Mouse (Mus musculus): ENCODE results near the gene C1s2. TPM values are rescaled to one million over a fixed set of nuclear protein-coding genes. Genes with fewer than 3 reads are reported as not detected.

The C1s2 gene
- polyA plus RNA-seq, 1 experiment from 2014 or later: 0.20 TPM

- no peak overlapping the region for H3K9ac ChIP-seq (replicated peaks)
- WGBS: 96% methylated on average over 10 of the region's 10 CpGs
- H3K27ac ChIP-seq (replicated peaks): no peak overlapping the region
- no peak overlapping the region for H3K4me3 ChIP-seq (replicated peaks)
- no peak for ATAC-seq (ENCODE audit: low FRiP score)
- peaks cover 18% of the 10 kb centered on the region for H3K4me1 ChIP-seq
- no peaks in the 10 kb centered on the region for H3K9me3 ChIP-seq (replicated peaks)
- no peak overlapping the region for H3K4me2 ChIP-seq
- no peaks in the 10 kb centered on the region for H3K36me3 ChIP-seq
- H3K27me3 ChIP-seq (replicated peaks): no peaks in the 10 kb centered on the region
Observed at GRCm38 (mm10) chr6:124665011-124665410, 29.1 kb upstream of the C1s2 start.

- H3K4me3 ChIP-seq (replicated peaks): no peak overlapping the region
- no peaks in the 10 kb centered on the region for H3K9me3 ChIP-seq (replicated peaks)
- H3K27ac ChIP-seq (replicated peaks): no peak overlapping the region
- no peak for ATAC-seq (ENCODE audit: low FRiP score)
- H3K36me3 ChIP-seq: no peaks in the 10 kb centered on the region
- H3K4me2 ChIP-seq: peak overlapping the region; percentile 82
- H3K27me3 ChIP-seq (replicated peaks): no peaks in the 10 kb centered on the region
- H3K4me1 ChIP-seq: peaks cover 18% of the 10 kb centered on the region
- no peak overlapping the region for H3K9ac ChIP-seq (replicated peaks)
- 90% methylated on average over 7 of the region's 7 CpGs for WGBS
Observed at GRCm38 (mm10) chr6:124664256-124664655, 28.4 kb upstream of the C1s2 start.

DNA sequence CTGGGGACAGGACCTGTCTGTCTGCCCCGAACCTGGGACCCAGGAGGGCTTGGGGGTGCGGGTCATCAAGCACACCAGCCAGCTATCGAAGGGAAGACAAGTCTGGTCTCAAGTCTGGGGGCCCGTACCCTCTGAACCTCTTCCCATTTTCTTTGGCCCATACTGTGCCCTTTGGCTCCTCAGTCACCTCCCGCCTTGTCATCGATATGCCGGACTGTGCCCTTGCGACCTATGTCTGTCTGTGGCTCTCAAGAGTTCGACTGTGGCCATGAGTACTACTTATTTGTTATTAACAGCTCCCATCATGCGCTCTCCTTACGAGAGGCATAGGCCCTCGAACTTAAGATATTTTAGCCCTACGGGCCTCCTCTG, 27.5 kb upstream of the C1s2 start:
- H3K4me2 ChIP-seq: peak overlapping the region; percentile 82
- H3K4me1 ChIP-seq: peaks cover 18% of the 10 kb centered on the region
- H3K27me3 ChIP-seq (replicated peaks): no peaks in the 10 kb centered on the region
- ATAC-seq (ENCODE audit: low FRiP score): no peak
- H3K36me3 ChIP-seq: no peaks in the 10 kb centered on the region
- H3K9me3 ChIP-seq (replicated peaks): no peaks in the 10 kb centered on the region
- WGBS: 21% methylated on average over 13 of the region's 13 CpGs
- H3K27ac ChIP-seq (replicated peaks): peak overlapping the region; percentile 80
- H3K4me3 ChIP-seq (replicated peaks): peak overlapping the region; percentile 82
- peak overlapping the region; percentile 67 for H3K9ac ChIP-seq (replicated peaks)

DNA sequence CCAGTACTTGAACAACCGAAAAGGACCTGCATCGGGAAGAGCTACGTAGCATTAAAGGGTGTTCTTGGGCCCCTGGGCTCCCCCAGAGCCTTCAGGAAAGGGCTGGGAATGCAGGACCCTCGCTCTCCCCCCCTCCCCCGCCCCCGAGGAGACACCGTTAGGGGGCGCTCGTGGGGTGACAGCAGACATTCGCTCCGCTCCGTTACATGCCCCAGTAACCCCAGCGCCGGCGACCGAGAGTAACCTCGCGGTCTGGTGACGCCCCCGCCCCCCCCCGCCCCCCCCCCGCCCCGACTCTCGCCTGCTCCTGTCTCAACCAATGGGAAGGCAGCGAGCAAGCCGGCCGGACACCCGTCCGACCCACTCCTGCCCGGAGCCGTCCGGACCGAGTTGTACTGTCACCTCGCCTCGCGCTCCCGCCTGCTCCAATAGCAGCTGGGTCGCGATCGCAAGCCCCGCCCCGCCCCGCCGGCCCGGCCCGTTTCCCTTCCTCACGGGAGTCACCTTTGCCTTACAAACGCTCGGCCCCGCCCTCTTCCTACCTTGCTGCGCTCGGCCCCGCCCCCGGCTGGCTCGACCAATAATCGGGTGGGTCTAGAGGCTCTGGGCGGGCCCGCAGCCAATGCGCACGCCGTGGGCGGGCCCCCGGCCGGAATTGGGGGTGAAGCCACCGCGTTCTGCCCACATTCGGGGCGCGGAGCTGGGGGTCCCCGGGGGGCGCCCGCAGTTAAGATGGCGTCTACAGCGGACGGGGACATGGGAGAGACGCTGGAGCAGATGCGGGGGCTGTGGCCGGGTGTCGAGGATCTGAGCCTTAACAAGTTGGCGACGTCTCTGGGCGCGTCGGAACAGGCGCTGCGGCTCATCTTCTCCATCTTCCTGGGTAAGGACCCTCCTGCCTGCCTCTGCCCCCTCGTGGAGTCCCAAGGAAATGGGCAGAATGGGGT, 26.9 kb upstream of the C1s2 start, which contains the start of gene Lpcat3:
Gene Lpcat3, plus strand, starts transcription at position 551 of the 947 bp plus-strand sequence.
- Histone ChIP-seq H3K4me2 (peak within 1 kb of the TSS; percentile 82), H3K9me3 (replicated peaks) (no peaks in the 10 kb centered on the region), H3K27me3 (replicated peaks) (no peaks in the 10 kb centered on the region), H3K27ac (replicated peaks) (peak within 1 kb of the TSS; percentile 80), H3K9ac (replicated peaks) (peak within 1 kb of the TSS; percentile 67), H3K4me3 (replicated peaks) (peak within 1 kb of the TSS; percentile 82), H3K36me3 (no peaks in the 10 kb centered on the region), H3K4me1 (peaks cover 18% of the 10 kb centered on the region)
- ATAC-seq (ENCODE audit: low FRiP score): peak; percentile 98
- under 1% methylated on average over 60 of the region's 87 CpGs for WGBS

- no peaks in the 10 kb centered on the region for H3K27me3 ChIP-seq (replicated peaks)
- ATAC-seq (ENCODE audit: low FRiP score): no peak
- no peaks in the 10 kb centered on the region for H3K36me3 ChIP-seq
- no peaks in the 10 kb centered on the region for H3K9me3 ChIP-seq (replicated peaks)
- H3K9ac ChIP-seq (replicated peaks): peak overlapping the region; percentile 67
- peak overlapping the region; percentile 80 for H3K27ac ChIP-seq (replicated peaks)
- H3K4me3 ChIP-seq (replicated peaks): peak overlapping the region; percentile 82
- H3K4me1 ChIP-seq: peaks cover 18% of the 10 kb centered on the region
- H3K4me2 ChIP-seq: peak overlapping the region; percentile 82
- WGBS: 26% methylated on average over 6 of the region's 6 CpGs
Observed at GRCm38 (mm10) chr6:124661995-124662394, 26.1 kb upstream of the C1s2 start.

- Histone ChIP-seq H3K4me3 (replicated peaks) (no peak overlapping the region), H3K36me3 (no peaks in the 10 kb centered on the region), H3K4me2 (no peak overlapping the region), H3K9me3 (replicated peaks) (no peaks in the 10 kb centered on the region), H3K27me3 (replicated peaks) (no peaks in the 10 kb centered on the region), H3K27ac (replicated peaks) (no peak overlapping the region), H3K4me1 (peaks cover 18% of the 10 kb centered on the region), H3K9ac (replicated peaks) (no peak overlapping the region)
- 92% methylated on average over 4 of the region's 4 CpGs for WGBS
- ATAC-seq (ENCODE audit: low FRiP score): no peak
Observed at GRCm38 (mm10) chr6:124661156-124661806, 25.4 kb upstream of the C1s2 start.

GRCm38 (mm10) chr6:124658067-124658466, 22.2 kb upstream of the C1s2 start:
- Histone ChIP-seq H3K27ac (replicated peaks) (no peak overlapping the region), H3K4me2 (no peak overlapping the region), H3K36me3 (no peaks in the 10 kb centered on the region), H3K4me3 (replicated peaks) (no peak overlapping the region), H3K27me3 (replicated peaks) (no peaks in the 10 kb centered on the region), H3K9ac (replicated peaks) (no peak overlapping the region), H3K9me3 (replicated peaks) (no peaks in the 10 kb centered on the region), H3K4me1 (peaks cover 7% of the 10 kb centered on the region)
- WGBS: no CpG with 5 or more reads among the region's 2 CpGs
- ATAC-seq (ENCODE audit: low FRiP score): no peak

DNA sequence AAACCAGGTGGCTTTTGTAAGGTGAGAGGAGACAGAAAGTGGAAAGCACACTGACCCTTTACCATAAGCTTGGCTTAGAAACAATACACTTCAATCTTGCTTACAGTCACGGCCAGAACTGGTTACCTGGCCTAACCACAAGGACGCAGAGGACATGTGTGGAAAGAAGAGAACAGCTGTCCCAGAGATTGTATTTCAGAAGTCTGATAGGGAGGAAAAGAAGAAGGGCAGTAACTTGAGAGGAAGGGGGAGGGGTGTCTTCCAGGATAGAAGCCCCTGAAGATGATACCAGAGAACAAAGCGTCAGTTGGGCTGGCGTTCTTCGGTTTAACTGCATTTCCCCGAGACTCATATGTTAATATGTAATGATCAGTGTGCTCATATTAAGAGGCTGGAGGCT, 20.0 kb upstream of the C1s2 start:
- H3K9ac ChIP-seq (replicated peaks): no peak overlapping the region
- no peak overlapping the region for H3K27ac ChIP-seq (replicated peaks)
- ATAC-seq (ENCODE audit: low FRiP score): no peak
- no peaks in the 10 kb centered on the region for H3K4me1 ChIP-seq
- no peak overlapping the region for H3K4me3 ChIP-seq (replicated peaks)
- WGBS: 78% methylated on average over 6 of the region's 6 CpGs
- no peaks in the 10 kb centered on the region for H3K27me3 ChIP-seq (replicated peaks)
- no peak overlapping the region for H3K4me2 ChIP-seq
- H3K36me3 ChIP-seq: no peaks in the 10 kb centered on the region
- H3K9me3 ChIP-seq (replicated peaks): no peaks in the 10 kb centered on the region

DNA sequence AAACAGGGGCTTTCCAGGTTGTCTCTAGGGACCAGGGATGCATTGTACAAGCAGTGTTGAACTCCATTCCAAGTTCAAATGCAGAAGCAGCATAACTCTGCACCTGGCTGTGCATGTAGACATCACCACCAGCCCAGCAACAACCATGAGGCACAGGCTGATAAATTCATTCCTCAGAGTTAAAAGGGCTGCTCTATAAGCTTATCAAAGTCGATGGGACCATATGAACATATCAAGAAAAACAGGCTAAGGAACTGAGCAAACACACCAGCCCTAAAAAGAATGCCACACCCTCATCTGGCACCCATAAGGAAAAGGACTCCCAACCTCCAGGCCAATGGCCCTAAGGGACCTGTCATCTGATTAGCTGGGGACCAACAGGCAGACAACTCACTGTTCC, 10.5 kb upstream of the C1s2 start:
- WGBS: 79% methylated on average over 1 of the region's 1 CpGs
- Histone ChIP-seq H3K36me3 (no peaks in the 10 kb centered on the region), H3K9me3 (replicated peaks) (no peaks in the 10 kb centered on the region), H3K27ac (replicated peaks) (no peak overlapping the region), H3K4me1 (no peaks in the 10 kb centered on the region), H3K27me3 (replicated peaks) (no peaks in the 10 kb centered on the region), H3K9ac (replicated peaks) (no peak overlapping the region), H3K4me2 (no peak overlapping the region), H3K4me3 (replicated peaks) (no peak overlapping the region)
- ATAC-seq (ENCODE audit: low FRiP score): no peak

DNA sequence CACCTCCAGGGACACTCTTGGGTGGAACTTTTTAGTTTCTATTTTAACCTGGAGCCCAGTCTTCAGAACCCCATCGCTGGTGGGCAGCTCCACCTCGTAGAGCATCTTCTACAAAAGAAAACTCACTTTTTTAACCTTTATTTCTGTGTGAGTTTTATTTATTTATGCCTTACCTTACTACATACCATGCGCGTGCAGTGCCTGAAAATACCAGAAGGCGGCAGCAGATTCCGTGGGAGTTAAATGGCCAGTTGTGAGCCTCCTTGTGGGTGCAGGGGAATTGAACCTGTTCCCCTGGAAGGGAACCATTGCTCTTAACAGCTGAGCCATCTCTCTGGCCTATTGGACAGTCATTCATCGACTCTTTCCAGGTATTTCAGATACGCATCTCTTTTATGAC, 5.1 kb upstream of the C1s2 start:
- Histone ChIP-seq H3K4me1 (no peaks in the 10 kb centered on the region), H3K27me3 (replicated peaks) (no peaks in the 10 kb centered on the region), H3K27ac (replicated peaks) (no peak overlapping the region), H3K4me2 (no peak overlapping the region), H3K9ac (replicated peaks) (no peak overlapping the region), H3K4me3 (replicated peaks) (no peak overlapping the region), H3K36me3 (no peaks in the 10 kb centered on the region), H3K9me3 (replicated peaks) (no peaks in the 10 kb centered on the region)
- 47% methylated on average over 8 of the region's 8 CpGs for WGBS
- no peak for ATAC-seq (ENCODE audit: low FRiP score)

DNA sequence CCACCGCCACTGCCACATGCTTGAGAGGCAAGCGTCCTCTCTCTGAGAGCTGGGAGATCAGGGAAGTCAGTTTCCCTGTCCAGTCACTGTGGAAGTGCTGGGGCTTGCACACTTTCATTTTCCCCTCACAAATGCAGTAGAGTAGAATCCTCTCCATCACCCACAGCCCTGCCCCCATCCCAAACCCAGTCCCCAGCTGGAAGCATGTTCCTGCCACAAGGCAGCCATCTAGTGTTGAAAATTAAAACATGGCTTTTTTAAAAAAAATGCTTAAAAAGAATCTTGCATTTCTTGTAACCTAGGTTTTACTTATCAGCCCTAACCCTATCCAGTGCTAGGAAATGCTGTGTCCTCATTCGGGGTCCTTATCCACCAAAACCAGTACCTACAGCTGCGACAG, 4.2 kb upstream of the C1s2 start:
- Histone ChIP-seq H3K27me3 (replicated peaks) (no peaks in the 10 kb centered on the region), H3K27ac (replicated peaks) (no peak overlapping the region), H3K4me2 (no peak overlapping the region), H3K4me1 (no peaks in the 10 kb centered on the region), H3K9me3 (replicated peaks) (no peaks in the 10 kb centered on the region), H3K9ac (replicated peaks) (no peak overlapping the region), H3K4me3 (replicated peaks) (no peak overlapping the region), H3K36me3 (no peaks in the 10 kb centered on the region)
- no peak for ATAC-seq (ENCODE audit: low FRiP score)
- 90% methylated on average over 3 of the region's 4 CpGs for WGBS

Data from neural tube, embryonic 15.5 days (tissue).